Mouse (Mus musculus): ENCODE data around the gene Inhba. TPM values are rescaled to one million over a fixed set of nuclear protein-coding genes. Genes with fewer than 3 reads are reported as not detected.

The Inhba gene
- polyA plus RNA-seq, 1 experiment from 2014 or later, result 2.0 TPM

- Histone ChIP-seq H3K4me2 (ENCODE audit: low read depth, low read length) (no peak overlapping the region), H3K4me1 (ENCODE audit: control insufficient read depth, insufficient read depth, low read length) (peaks cover 9% of the 10 kb centered on the region; the same call in 1 of the 2 replicates), H3K36me3 (ENCODE audit: control insufficient read depth, insufficient read depth, low read length) (no peaks in the 10 kb centered on the region), H3K27ac (ENCODE audit: low read depth, low read length) (no peak overlapping the region), H3K9ac (replicated peaks; ENCODE audit: low read depth, low read length) (no peak overlapping the region), H3K9me3 (ENCODE audit: control insufficient read depth, low read length) (no peaks in the 10 kb centered on the region), H3K4me3 (ENCODE audit: low read depth, low read length) (no peak overlapping the region), H3K27me3 (ENCODE audit: control insufficient read depth, insufficient read depth, low read length) (0 out of 2 replicates have a peak, but pooled peaks cover 3% of the 10 kb centered on the region)
- no peak for ATAC-seq (ENCODE audit: low read depth)
- 83% methylated on average over 3 of the region's 3 CpGs for WGBS
Observed at GRCm38 (mm10) chr13:16018807-16019510, 7.3 kb downstream of the Inhba start.

GRCm38 (mm10) chr13:16020659-16021058, 9.0 kb downstream of the Inhba start:
- no peak overlapping the region for H3K27ac ChIP-seq (ENCODE audit: low read depth, low read length)
- H3K9ac ChIP-seq (replicated peaks; ENCODE audit: low read depth, low read length), result no peak overlapping the region
- H3K27me3 ChIP-seq (ENCODE audit: control insufficient read depth, insufficient read depth, low read length), result 0 out of 2 replicates have a peak, but pooled peaks cover 3% of the 10 kb centered on the region
- no peak overlapping the region for H3K4me2 ChIP-seq (ENCODE audit: low read depth, low read length)
- no peak for ATAC-seq (ENCODE audit: low read depth)
- peaks cover 9% of the 10 kb centered on the region; the same call in 1 of the 2 replicates for H3K4me1 ChIP-seq (ENCODE audit: control insufficient read depth, insufficient read depth, low read length)
- H3K36me3 ChIP-seq (ENCODE audit: control insufficient read depth, insufficient read depth, low read length), result no peaks in the 10 kb centered on the region
- H3K4me3 ChIP-seq (ENCODE audit: low read depth, low read length), result no peak overlapping the region
- H3K9me3 ChIP-seq (ENCODE audit: control insufficient read depth, low read length), result no peaks in the 10 kb centered on the region
- WGBS, result 0% methylated on average over 1 of the region's 1 CpGs

DNA sequence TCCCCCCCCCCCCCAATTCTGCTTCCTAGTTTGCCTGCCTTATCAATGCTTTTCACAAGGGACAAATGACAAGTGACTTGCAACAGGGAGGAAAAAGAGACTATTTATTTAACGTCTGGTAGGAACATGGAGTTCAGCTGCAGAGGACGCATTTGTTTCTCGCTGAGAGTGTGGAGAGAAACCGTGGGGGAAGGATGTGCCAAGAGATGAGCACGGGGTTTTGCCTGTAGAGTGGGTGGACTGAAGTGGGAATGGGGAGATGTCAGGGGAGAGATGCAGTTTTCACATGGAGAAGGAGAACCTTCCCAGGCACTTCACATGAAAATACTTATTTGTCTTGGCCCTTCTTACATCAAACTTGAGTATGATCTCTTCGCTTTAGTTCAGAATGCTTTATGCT, 9.5 kb downstream of the Inhba start:
- ATAC-seq (ENCODE audit: low read depth), result no peak
- Histone ChIP-seq H3K4me2 (ENCODE audit: low read depth, low read length) (no peak overlapping the region), H3K27me3 (ENCODE audit: control insufficient read depth, insufficient read depth, low read length) (0 out of 2 replicates have a peak, but pooled peaks cover 3% of the 10 kb centered on the region), H3K9me3 (ENCODE audit: control insufficient read depth, low read length) (no peaks in the 10 kb centered on the region), H3K27ac (ENCODE audit: low read depth, low read length) (no peak overlapping the region), H3K9ac (replicated peaks; ENCODE audit: low read depth, low read length) (no peak overlapping the region), H3K4me1 (ENCODE audit: control insufficient read depth, insufficient read depth, low read length) (peaks cover 9% of the 10 kb centered on the region; the same call in 1 of the 2 replicates), H3K4me3 (ENCODE audit: low read depth, low read length) (no peak overlapping the region), H3K36me3 (ENCODE audit: control insufficient read depth, insufficient read depth, low read length) (no peaks in the 10 kb centered on the region)
- 64% methylated on average over 6 of the region's 6 CpGs for WGBS

- Histone ChIP-seq H3K36me3 (ENCODE audit: control insufficient read depth, insufficient read depth, low read length) (no peaks in the 10 kb centered on the region), H3K4me2 (ENCODE audit: low read depth, low read length) (no peak overlapping the region), H3K4me3 (ENCODE audit: low read depth, low read length) (no peak overlapping the region), H3K27me3 (ENCODE audit: control insufficient read depth, insufficient read depth, low read length) (0 out of 2 replicates have a peak, but pooled peaks cover 3% of the 10 kb centered on the region), H3K9me3 (ENCODE audit: control insufficient read depth, low read length) (no peaks in the 10 kb centered on the region), H3K9ac (replicated peaks; ENCODE audit: low read depth, low read length) (no peak overlapping the region), H3K27ac (ENCODE audit: low read depth, low read length) (no peak overlapping the region), H3K4me1 (ENCODE audit: control insufficient read depth, insufficient read depth, low read length) (peaks cover 9% of the 10 kb centered on the region; the same call in 1 of the 2 replicates)
- 86% methylated on average over 7 of the region's 7 CpGs for WGBS
- ATAC-seq (ENCODE audit: low read depth), result no peak
Observed at GRCm38 (mm10) chr13:16021849-16022248, 10.2 kb downstream of the Inhba start.

- Histone ChIP-seq H3K9me3 (ENCODE audit: control insufficient read depth, low read length) (no peaks in the 10 kb centered on the region), H3K4me2 (ENCODE audit: low read depth, low read length) (peak overlapping the region; percentile 44; the same call in 1 of the 2 replicates), H3K27me3 (ENCODE audit: control insufficient read depth, insufficient read depth, low read length) (0 out of 2 replicates have a peak, but pooled peaks cover 3% of the 10 kb centered on the region), H3K4me3 (ENCODE audit: low read depth, low read length) (0 out of 2 replicates have a peak overlapping the region, but pooled peaks have one; percentile 9), H3K4me1 (ENCODE audit: control insufficient read depth, insufficient read depth, low read length) (peaks cover 9% of the 10 kb centered on the region; the same call in 1 of the 2 replicates), H3K9ac (replicated peaks; ENCODE audit: low read depth, low read length) (no peak overlapping the region; the same call in 1 of the 2 replicates), H3K36me3 (ENCODE audit: control insufficient read depth, insufficient read depth, low read length) (no peaks in the 10 kb centered on the region), H3K27ac (ENCODE audit: low read depth, low read length) (no peak overlapping the region)
- 92% methylated on average over 8 of the region's 8 CpGs for WGBS
- ATAC-seq (ENCODE audit: low read depth), result no peak
Observed at GRCm38 (mm10) chr13:16022536-16022935, 10.9 kb downstream of the Inhba start.

- Histone ChIP-seq H3K4me2 (ENCODE audit: low read depth, low read length) (peak overlapping the region; percentile 44), H3K9ac (replicated peaks; ENCODE audit: low read depth, low read length) (peak overlapping the region; percentile 32; the same call in 1 of the 2 replicates), H3K27ac (ENCODE audit: low read depth, low read length) (no peak overlapping the region), H3K9me3 (ENCODE audit: control insufficient read depth, low read length) (no peaks in the 10 kb centered on the region), H3K4me3 (ENCODE audit: low read depth, low read length) (peak overlapping the region; percentile 9; the same call in 1 of the 2 replicates), H3K4me1 (ENCODE audit: control insufficient read depth, insufficient read depth, low read length) (peaks cover 9% of the 10 kb centered on the region; the same call in 1 of the 2 replicates), H3K36me3 (ENCODE audit: control insufficient read depth, insufficient read depth, low read length) (no peaks in the 10 kb centered on the region), H3K27me3 (ENCODE audit: control insufficient read depth, insufficient read depth, low read length) (0 out of 2 replicates have a peak, but pooled peaks cover 3% of the 10 kb centered on the region)
- 37% methylated on average over 13 of the region's 13 CpGs for WGBS
- peak; percentile 90 for ATAC-seq (ENCODE audit: low read depth)
Observed at GRCm38 (mm10) chr13:16023070-16024039, 11.7 kb downstream of the Inhba start.

- WGBS, result 84% methylated on average over 5 of the region's 5 CpGs
- no peaks in the 10 kb centered on the region for H3K27me3 ChIP-seq (ENCODE audit: control insufficient read depth, insufficient read depth, low read length)
- H3K9me3 ChIP-seq (ENCODE audit: control insufficient read depth, low read length), result no peaks in the 10 kb centered on the region
- H3K36me3 ChIP-seq (ENCODE audit: control insufficient read depth, insufficient read depth, low read length), result no peaks in the 10 kb centered on the region
- H3K4me3 ChIP-seq (ENCODE audit: low read depth, low read length), result no peak overlapping the region
- ATAC-seq (ENCODE audit: low read depth), result no peak
- no peak overlapping the region for H3K4me2 ChIP-seq (ENCODE audit: low read depth, low read length)
- H3K9ac ChIP-seq (replicated peaks; ENCODE audit: low read depth, low read length), result no peak overlapping the region
- no peaks in the 10 kb centered on the region for H3K4me1 ChIP-seq (ENCODE audit: control insufficient read depth, insufficient read depth, low read length)
- no peak overlapping the region for H3K27ac ChIP-seq (ENCODE audit: low read depth, low read length)
Observed at GRCm38 (mm10) chr13:16030557-16031057, 19.0 kb downstream of the Inhba start.

DNA sequence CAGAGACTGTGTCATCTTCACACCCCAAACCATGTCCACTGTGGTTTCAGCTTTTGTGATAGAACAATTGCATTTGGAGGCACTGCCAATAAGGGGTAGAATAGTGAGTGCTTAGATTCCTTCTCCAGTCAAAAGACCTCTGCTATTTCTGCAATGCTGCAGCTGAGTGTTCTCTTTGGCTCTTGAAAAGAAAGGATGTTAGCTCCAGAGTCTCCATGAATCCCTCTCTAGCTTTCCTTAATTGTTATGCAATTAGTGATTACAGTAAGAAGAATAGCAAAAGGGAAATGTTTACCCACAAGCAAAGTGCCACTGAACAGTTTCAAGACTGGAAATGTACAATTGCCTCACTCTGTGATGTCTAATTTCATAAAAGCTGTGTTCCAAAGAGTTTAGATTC, 20.8 kb downstream of the Inhba start:
- no peak overlapping the region for H3K9ac ChIP-seq (replicated peaks; ENCODE audit: low read depth, low read length)
- no peak overlapping the region for H3K27ac ChIP-seq (ENCODE audit: low read depth, low read length)
- no peak overlapping the region for H3K4me2 ChIP-seq (ENCODE audit: low read depth, low read length)
- H3K36me3 ChIP-seq (ENCODE audit: control insufficient read depth, insufficient read depth, low read length), result no peaks in the 10 kb centered on the region
- H3K27me3 ChIP-seq (ENCODE audit: control insufficient read depth, insufficient read depth, low read length), result no peaks in the 10 kb centered on the region
- no peaks in the 10 kb centered on the region for H3K4me1 ChIP-seq (ENCODE audit: control insufficient read depth, insufficient read depth, low read length)
- H3K4me3 ChIP-seq (ENCODE audit: low read depth, low read length), result no peak overlapping the region
- no peak for ATAC-seq (ENCODE audit: low read depth)
- H3K9me3 ChIP-seq (ENCODE audit: control insufficient read depth, low read length), result no peaks in the 10 kb centered on the region

Measured in neural tube, embryonic 14.5 days (tissue).